Mouse (Mus musculus) c-Kit-positive CD71-negative TER-119-negative erythroid progenitor cells, embryonic 14.5 days (primary cell): Measurements from ENCODE around the gene Ifna6.
"Not testable (repeated sequence)": the region's sequence is repeated elsewhere in the genome, so short reads cannot be mapped to it uniquely, and the experiment has no call there.

Experiments
- DNase-seq: peaks from one replicate; pipeline ENCODE4 v3.0.0-alpha.2; 2013; ENCODE audit warnings: low read depth

Ifna6 gene

GRCm38 (mm10) chr4:88827116-88827515 lies at the start of gene Ifna6:
Gene Ifna6, plus strand, starts transcription at chr4:88827416.
- DNase-seq = not testable (repeated sequence)

DNA sequence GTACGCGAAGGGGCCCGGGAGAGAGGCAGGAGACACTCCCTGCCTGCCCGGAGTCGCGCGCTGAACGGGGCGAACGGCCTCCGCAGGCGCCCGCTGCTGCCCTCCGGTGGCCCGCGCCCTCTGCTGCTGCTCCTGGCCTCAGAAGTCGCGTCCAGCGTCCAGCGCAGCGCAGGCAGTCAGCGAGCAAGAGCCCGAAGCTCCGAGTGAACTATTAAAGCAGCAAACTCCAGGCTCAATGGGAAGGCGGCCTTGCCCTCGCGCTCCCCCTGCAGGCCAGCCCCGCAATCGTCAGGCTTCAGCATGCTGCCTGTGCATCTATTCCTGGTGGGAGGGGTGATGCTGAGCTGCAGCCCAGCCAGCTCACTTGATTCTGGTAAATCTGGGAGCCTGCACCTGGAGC lies 47.7 kb upstream of the Ifna6 start, which contains the start of gene Gm13272:
Gm13272 (plus strand) TSS at position 301 of the 400 bp plus-strand sequence.
- not testable (repeated sequence) for DNase-seq

- DNase-seq = not testable (repeated sequence)
Measured at GRCm38 (mm10) chr4:88780320-88780719, 46.9 kb upstream of the Ifna6 start.

DNA sequence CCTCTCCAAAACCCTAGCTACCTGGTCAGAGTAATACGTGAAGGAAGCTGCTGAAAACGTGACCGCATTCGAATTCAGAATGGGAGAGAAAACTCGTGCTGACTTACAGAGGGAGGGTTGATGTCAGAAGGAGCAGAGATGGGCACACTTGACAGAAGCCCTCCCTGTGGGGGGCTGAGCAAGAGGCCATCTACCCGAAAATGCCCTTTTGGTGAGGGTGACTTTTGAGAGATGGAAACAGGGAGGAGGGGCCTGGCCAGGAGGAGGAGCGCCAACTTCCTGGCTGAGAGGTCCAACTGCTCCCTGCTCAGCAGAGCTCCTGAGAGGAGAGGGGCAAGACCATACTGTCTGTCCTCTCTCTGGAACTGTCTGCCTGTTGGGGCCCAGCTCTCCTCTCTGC lies 45.4 kb upstream of the Ifna6 start, which contains the start of gene Ifnz:
Ifnz (plus strand) TSS at position 301 of the 400 bp plus-strand sequence.
- DNase-seq = not testable (repeated sequence)

DNA sequence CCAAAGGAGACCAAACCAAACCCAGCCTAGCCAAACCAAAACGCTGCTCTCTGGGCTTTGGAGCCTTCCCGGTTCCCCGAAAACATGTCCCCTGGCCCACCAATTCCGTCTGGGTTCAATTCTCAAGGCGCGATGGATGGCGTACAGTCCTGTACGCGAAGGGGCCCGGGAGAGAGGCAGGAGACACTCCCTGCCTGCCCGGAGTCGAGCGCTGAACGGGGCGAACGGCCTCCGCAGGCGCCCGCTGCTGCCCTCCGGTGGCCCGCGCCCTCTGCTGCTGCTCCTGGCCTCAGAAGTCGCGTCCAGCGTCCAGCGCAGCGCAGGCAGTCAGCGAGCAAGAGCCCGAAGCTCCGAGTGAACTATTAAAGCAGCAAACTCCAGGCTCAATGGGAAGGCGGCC lies 44.9 kb upstream of the Ifna6 start:
- not testable (repeated sequence) for DNase-seq

DNA sequence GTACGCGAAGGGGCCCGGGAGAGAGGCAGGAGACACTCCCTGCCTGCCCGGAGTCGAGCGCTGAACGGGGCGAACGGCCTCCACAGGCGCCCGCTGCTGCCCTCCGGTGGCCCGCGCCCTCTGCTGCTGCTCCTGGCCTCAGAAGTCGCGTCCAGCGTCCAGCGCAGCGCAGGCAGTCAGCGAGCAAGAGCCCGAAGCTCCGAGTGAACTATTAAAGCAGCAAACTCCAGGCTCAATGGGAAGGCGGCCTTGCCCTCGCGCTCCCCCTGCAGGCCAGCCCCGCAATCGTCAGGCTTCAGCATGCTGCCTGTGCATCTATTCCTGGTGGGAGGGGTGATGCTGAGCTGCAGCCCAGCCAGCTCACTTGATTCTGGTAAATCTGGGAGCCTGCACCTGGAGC lies 41.8 kb upstream of the Ifna6 start, which contains the start of gene Gm13276:
Gm13276 (plus strand) TSS at position 301 of the 400 bp plus-strand sequence.
- DNase-seq = not testable (repeated sequence)

- DNase-seq = not testable (repeated sequence)
Measured at GRCm38 (mm10) chr4:88788402-88788801, 38.8 kb upstream of the Ifna6 start, which contains the start of gene Gm13277. Gene Gm13277, plus strand, starts transcription at chr4:88788632.

- not testable (repeated sequence) for DNase-seq
Measured at GRCm38 (mm10) chr4:88791250-88791649, 36.0 kb upstream of the Ifna6 start, which contains the start of gene Gm13278. Gene Gm13278, plus strand, starts transcription at chr4:88791550.

- DNase-seq = not testable (repeated sequence)
Measured at GRCm38 (mm10) chr4:88793936-88794675, 33.1 kb upstream of the Ifna6 start, which contains the start of gene Gm13275. Gene Gm13275, plus strand, starts transcription at chr4:88794487.

DNA sequence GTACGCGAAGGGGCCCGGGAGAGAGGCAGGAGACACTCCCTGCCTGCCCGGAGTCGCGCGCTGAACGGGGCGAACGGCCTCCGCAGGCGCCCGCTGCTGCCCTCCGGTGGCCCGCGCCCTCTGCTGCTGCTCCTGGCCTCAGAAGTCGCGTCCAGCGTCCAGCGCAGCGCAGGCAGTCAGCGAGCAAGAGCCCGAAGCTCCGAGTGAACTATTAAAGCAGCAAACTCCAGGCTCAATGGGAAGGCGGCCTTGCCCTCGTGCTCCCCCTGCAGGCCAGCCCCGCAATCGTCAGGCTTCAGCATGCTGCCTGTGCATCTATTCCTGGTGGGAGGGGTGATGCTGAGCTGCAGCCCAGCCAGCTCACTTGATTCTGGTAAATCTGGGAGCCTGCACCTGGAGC lies 30.1 kb upstream of the Ifna6 start, which contains the start of gene Gm13279:
Gm13279 (plus strand) TSS at position 301 of the 400 bp plus-strand sequence.
- DNase-seq = not testable (repeated sequence)

DNA sequence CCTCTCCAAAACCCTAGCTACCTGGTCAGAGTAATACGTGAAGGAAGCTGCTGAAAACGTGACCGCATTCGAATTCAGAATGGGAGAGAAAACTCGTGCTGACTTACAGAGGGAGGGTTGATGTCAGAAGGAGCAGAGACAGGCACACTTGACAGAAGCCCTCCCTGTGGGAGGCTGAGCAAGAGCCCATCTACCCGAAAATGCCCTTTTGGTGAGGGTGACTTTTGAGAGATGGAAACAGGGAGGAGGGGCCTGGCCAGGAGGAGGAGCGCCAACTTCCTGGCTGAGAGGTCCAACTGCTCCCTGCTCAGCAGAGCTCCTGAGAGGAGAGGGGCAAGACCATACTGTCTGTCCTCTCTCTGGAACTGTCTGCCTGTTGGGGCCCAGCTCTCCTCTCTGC lies 27.9 kb upstream of the Ifna6 start, which contains the start of gene Gm13285:
Gm13285 (plus strand) TSS at position 301 of the 400 bp plus-strand sequence.
- DNase-seq = not testable (repeated sequence)

DNA sequence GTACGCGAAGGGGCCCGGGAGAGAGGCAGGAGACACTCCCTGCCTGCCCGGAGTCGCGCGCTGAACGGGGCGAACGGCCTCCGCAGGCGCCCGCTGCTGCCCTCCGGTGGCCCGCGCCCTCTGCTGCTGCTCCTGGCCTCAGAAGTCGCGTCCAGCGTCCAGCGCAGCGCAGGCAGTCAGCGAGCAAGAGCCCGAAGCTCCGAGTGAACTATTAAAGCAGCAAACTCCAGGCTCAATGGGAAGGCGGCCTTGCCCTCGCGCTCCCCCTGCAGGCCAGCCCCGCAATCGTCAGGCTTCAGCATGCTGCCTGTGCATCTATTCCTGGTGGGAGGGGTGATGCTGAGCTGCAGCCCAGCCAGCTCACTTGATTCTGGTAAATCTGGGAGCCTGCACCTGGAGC lies 24.3 kb upstream of the Ifna6 start, which contains the start of gene Gm13287:
Gm13287 (plus strand) TSS at position 301 of the 400 bp plus-strand sequence.
- DNase-seq = not testable (repeated sequence)

- DNase-seq = not testable (repeated sequence)
Measured at GRCm38 (mm10) chr4:88805231-88805630, 22.0 kb upstream of the Ifna6 start, which contains the start of gene Gm13288. Gene Gm13288, plus strand, starts transcription at chr4:88805531.

GRCm38 (mm10) chr4:88805761-88806160 lies 21.5 kb upstream of the Ifna6 start:
- DNase-seq = not testable (repeated sequence)

DNA sequence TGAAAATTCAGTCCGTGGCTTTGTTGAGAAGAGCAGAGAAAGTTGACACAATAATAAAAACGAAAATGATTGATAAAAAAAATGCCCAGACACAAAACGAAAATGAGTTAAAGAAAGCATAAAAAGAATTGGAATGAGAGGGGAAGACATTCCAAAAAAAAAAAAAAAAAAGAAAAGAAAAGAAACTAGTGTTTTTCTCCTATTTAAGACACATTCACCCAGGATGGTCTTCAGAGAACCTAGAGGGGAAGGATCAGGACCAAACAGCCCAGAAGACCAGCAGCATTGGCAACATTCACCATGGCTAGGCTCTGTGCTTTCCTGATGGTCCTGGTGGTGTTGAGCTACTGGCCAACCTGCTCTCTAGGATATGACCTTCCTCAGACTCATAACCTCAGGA lies 11.3 kb upstream of the Ifna6 start, which contains the start of gene Ifna7:
Ifna7 (plus strand) TSS at position 301 of the 400 bp plus-strand sequence.
- no peak for DNase-seq

GRCm38 (mm10) chr4:88819659-88820058 lies 7.6 kb upstream of the Ifna6 start, which contains the start of gene Ifna11:
Gene Ifna11, plus strand, starts transcription at chr4:88819959.
- DNase-seq = no peak

- no peak for DNase-seq
Measured at GRCm38 (mm10) chr4:88822995-88823394, 4.2 kb upstream of the Ifna6 start.

GRCm38 (mm10) chr4:88830523-88830922 lies 3.3 kb downstream of the Ifna6 start:
- DNase-seq = no peak

DNA sequence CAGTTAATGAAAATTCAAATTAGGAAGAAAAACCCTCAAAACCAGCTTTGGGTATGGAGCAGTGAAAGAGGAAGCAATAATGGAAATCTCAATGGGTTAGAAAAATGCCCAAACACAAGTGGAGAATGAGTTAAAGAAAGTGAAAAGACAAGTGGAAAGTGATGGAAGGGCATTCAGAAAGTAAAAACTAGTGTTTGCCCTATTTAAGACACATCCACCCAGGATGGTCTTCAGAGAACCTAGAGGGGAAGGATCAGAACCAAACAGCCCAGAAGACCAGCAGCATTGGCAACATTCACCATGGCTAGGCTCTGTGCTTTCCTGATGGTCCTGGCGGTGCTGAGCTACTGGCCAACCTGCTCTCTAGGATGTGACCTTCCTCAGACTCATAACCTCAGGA lies 8.0 kb downstream of the Ifna6 start, which contains the start of gene Ifna5:
Ifna5 (plus strand) TSS at position 301 of the 400 bp plus-strand sequence.
- not testable (repeated sequence) for DNase-seq

DNA sequence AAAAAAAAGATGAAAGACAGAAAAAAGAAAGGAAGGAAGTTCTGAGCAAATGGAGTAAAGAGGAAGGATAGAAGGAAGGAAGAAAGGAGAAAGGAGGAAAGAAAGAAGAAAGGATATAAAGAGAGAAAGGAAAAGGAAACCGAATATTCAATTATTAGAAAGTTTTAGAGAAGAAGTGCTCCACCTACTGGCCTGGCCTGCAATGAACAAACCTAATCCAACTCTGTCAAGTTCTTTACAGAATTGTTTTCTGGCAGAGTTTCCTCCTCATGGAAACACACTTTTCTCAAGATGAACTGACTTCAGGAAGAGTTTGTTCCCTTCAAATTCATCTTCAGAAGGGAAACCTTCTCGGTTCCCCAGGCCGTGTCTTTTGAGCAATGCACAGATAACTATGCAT lies 11.6 kb downstream of the Ifna6 start:
- DNase-seq = no peak

GRCm38 (mm10) chr4:88840058-88840457 lies 12.8 kb downstream of the Ifna6 start:
- no peak for DNase-seq

DNA sequence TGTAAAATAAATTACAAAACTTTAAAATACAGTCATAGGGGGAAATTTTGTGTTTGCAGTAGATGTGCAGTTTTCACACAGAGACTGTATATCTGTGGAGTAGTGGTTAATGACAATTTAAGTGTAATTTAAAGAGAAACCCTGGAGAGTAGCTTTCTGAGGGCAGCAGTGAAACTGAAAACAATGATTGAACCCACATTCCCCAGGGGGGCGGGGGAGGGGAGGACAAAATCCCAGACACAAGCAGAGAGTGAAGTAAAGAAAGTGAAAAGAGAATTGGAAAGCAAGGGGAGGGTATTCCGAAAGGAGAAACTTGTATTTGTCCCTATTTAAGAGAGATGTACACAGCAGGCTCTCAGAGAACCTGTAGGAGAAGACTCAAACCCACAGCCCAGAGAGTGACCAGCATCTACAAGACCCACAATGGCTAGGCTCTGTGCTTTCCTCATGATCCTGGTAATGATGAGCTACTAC lies 14.3 kb downstream of the Ifna6 start, which contains the start of gene Ifna4:
Ifna4 (plus strand) TSS at position 424 of the 474 bp plus-strand sequence.
- DNase-seq = no peak
